Mouse (Mus musculus) CD4-positive helper T cell, adult 2 months (primary cell): ENCODE data around the gene Zfand2b.

ENCODE experiments used
- DNase-seq: peaks from one replicate; pipeline ENCODE4 v3.0.0-alpha.2; 2012; ENCODE audit warnings: low read depth, missing footprints, low spot score

Gene Zfand2b

GRCm38 (mm10) chr1:75212542-75212941 lies 44.1 kb downstream of the Zfand2b start:
- no peak for DNase-seq

- peak; percentile 76 for DNase-seq
Observed at GRCm38 (mm10) chr1:75213096-75213495, 44.6 kb downstream of the Zfand2b start.

DNA sequence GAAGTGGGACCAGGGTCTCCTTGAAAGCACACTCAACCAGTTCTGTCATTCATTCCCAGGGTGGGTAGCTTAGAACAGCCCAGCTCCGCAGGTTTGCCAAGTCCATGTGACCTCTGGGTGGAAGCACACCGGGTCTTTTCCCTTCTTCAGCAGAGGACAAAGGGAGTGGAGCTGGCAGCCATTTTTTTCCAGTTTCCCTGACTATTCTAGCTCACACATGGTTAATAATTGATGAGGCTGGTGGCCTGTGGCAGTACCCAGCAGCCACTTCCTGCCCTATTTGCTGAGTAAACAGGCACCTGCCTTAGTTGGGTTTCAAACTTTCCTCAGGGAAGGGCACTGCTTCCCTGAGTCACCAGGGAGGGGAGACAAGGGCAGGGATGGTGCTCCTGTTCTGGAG lies 46.0 kb downstream of the Zfand2b start:
- DNase-seq = no peak

DNA sequence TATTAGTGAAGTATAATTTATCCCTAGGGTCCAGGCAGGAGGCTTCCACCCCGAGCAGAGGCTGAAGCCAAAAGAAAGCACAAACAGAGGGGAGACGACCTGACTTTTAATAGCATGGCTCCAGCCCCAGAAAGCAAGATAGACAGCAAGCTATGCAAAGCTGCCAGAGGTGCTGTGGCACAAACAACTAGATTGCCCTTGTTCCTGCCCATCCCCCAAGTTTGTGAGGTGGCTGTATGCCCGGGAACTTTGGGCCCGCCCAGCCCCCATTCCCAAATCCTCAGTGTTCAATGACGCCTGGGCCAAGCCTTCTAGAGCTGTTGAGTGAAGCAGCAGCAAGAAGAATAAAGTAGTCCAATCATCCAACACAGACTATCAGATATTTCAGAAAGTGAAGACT lies 46.4 kb downstream of the Zfand2b start:
- DNase-seq = no peak

- DNase-seq = no peak
Observed at GRCm38 (mm10) chr1:75215785-75216184, 47.3 kb downstream of the Zfand2b start.

- peak; percentile 41 for DNase-seq
Observed at GRCm38 (mm10) chr1:75216797-75217585, 48.5 kb downstream of the Zfand2b start.

DNA sequence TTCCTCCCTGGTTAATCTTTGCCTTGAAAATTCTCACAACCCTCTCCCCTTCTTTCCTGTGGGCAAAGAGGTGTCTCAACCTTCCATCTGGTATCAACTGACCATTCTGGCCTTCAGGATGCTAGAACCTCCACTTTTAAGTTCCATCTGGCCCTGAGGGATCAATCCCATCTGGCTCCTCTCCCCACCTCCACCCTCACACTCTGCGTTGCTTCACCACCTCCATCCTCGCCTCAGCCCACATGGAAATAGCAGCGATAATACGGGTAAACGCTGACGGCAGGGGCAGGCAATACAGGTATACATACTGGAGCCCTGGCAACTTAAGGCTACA lies 49.4 kb downstream of the Zfand2b start:
- no peak for DNase-seq

- peak; percentile 73 for DNase-seq
Observed at GRCm38 (mm10) chr1:75218227-75219001, 50.0 kb downstream of the Zfand2b start.

DNA sequence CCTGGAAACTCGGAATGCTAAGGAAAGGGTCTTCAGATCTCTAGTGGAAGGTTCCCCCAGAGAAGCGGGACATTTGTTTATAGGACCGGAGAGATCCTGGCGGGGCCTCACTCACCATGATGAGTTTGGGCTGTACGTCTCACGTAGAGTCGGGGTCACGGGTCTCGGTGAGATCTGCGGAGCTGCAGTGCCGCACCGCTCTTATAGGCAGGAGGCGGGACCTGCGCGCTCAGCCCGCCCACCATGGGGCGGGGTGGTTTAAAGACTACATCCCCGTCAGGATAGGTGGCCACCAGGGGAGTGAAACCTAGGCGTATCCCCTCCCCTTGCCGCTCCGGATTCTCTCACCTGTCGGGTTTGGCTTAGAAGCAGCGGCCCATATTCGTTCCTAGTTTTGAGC lies 50.6 kb downstream of the Zfand2b start:
- DNase-seq = peak; percentile 97

- DNase-seq = no peak
Observed at GRCm38 (mm10) chr1:75219531-75219930, 51.1 kb downstream of the Zfand2b start, which contains the start of gene Tuba4a. Tuba4a (minus strand) TSS chr1:75219865.
